Mouse (Mus musculus): ENCODE results near the gene Rcl1. TPM values are rescaled to one million over a fixed set of nuclear protein-coding genes. Genes with fewer than 3 reads are reported as not detected.

Rcl1 gene
- total and polyA plus RNA-seq, 3 experiments = 63.4 to 126 (median 109) TPM

DNA sequence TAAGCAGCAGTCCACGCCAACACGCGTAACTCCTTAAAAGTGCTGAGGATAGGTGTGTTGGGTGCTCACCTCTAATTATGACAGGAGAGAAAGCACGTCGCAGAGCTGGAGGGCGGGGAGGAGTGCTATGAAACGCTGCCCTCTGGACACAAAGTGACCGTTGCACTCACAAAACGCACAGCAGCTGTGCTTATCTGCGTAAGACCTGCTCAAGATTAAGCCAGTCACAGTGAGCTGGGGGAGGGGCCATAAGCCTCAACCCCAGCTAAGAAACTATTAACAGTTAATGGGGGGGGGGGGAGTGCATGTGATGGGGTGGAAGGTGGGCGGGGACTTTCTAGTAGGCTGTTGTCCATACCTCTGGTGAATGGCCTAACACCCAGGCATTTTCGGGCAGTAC, 48.4 kb upstream of the Rcl1 start:
- Histone ChIP-seq H3K79me2 (replicated peaks; ENCODE audit: control insufficient read depth, extremely low read depth, insufficient read depth, poor library complexity, severe bottlenecking) (no peaks in the 10 kb centered on the region), H3K27me3 (replicated peaks) (no peaks in the 10 kb centered on the region), H3K27ac (ENCODE audit: insufficient read depth, low read depth) (no peak overlapping the region), H3K9me3 (replicated peaks; ENCODE audit: low read length) (no peaks in the 10 kb centered on the region), H3K9ac (ENCODE audit: insufficient read depth, low read depth) (no peak overlapping the region), H3K4me3 (replicated peaks in 1 of 3; ENCODE audit: low read depth in 2 of 3, low read length in 2 of 3, poor library complexity in 1 of 3) (no peak overlapping the region), H3K36me3 (replicated peaks in 1 of 2; ENCODE audit: control insufficient read depth in 1 of 2, insufficient read depth in 1 of 2, low read length in 1 of 2) (no peaks in the 10 kb centered on the region), H3K4me2 (ENCODE audit: insufficient read depth, low read depth, poor library complexity, severe bottlenecking) (no peak overlapping the region), H3K4me1 (ENCODE audit: control insufficient read depth in 1 of 2, insufficient read depth in 2 of 2) (peaks cover 0 to 6% of the 10 kb centered on the region in 2 experiments; a peak in 2 of 4 replicates)
- in situ Hi-C loops (cut with MboI; ENCODE audit: low pct_ligation_motif_present, low pct_unique_long_range_greater_than_20kb, low sequenced_read_pairs) (loop anchor here (25.0 kb wide), 1 partner anchor 460 kb away; the partner anchor contains the start of gene Ric1), dilution Hi-C loops (cut with MboI; ENCODE audit: extremely low pct_ligation_motif_present, extremely low pct_unique_long_range_greater_than_20kb, low sequenced_read_pairs) (no loop called here)
- DNase-seq (ENCODE audit: extremely low read depth) = no peak
- TF ChIP-seq MAFK (IDR thresholded peaks at IDR 0.05; ENCODE audit: insufficient replicate concordance, low read length) (no peak), ZMIZ1 (IDR thresholded peaks at IDR 0.05; ENCODE audit: low read depth, low read length) (no peak), RAD21 (IDR thresholded peaks at IDR 0.05; ENCODE audit: low read depth, low read length) (no peak), PAX5 (IDR thresholded peaks at IDR 0.05; ENCODE audit: low read length) (no peak), SIN3A (IDR thresholded peaks at IDR 0.05; ENCODE audit: low read length) (no peak), ZKSCAN1 (IDR thresholded peaks at IDR 0.05; ENCODE audit: borderline replicate concordance, low read depth, low read length) (no peak), USF1 (IDR thresholded peaks at IDR 0.05; ENCODE audit: low read depth, low read length) (no peak), EP300 (IDR thresholded peaks at IDR 0.05; ENCODE audit: low read length) (no peak), MEF2A (IDR thresholded peaks at IDR 0.05; ENCODE audit: borderline replicate concordance, low read depth, low read length) (no peak), MAZ (IDR thresholded peaks at IDR 0.05; ENCODE audit: low read depth, low read length) (no peak), TCF12 (IDR thresholded peaks at IDR 0.05; ENCODE audit: low read depth, low read length) (no peak), E2F4 (IDR thresholded peaks at IDR 0.05; ENCODE audit: insufficient replicate concordance, low read depth, low read length) (no peak), POLR2A (IDR thresholded peaks at IDR 0.05; ENCODE audit: low read depth, low read length) (no peak), MXI1 (IDR thresholded peaks at IDR 0.05; ENCODE audit: low read depth, low read length) (no peak), ELF1 (IDR thresholded peaks at IDR 0.05; ENCODE audit: low read depth, low read length) (no peak), IRF4 (IDR thresholded peaks at IDR 0.05; ENCODE audit: low read depth, low read length) (no peak), POLR2AphosphoS2 (IDR thresholded peaks at IDR 0.05; ENCODE audit: low read depth, low read length) (no peak), HCFC1 (IDR thresholded peaks at IDR 0.05; ENCODE audit: low read depth, low read length) (no peak), GABPA (IDR thresholded peaks at IDR 0.05; ENCODE audit: insufficient replicate concordance, low read depth, low read length) (no peak)

GRCm38 (mm10) chr19:29054594-29054993, 46.6 kb upstream of the Rcl1 start:
- no peak overlapping the region for H3K9ac ChIP-seq (ENCODE audit: insufficient read depth, low read depth)
- dilution Hi-C loops (cut with MboI; ENCODE audit: extremely low pct_ligation_motif_present, extremely low pct_unique_long_range_greater_than_20kb, low sequenced_read_pairs) = no loop called here
- H3K27me3 ChIP-seq (replicated peaks) = no peaks in the 10 kb centered on the region
- in situ Hi-C loops (cut with MboI; ENCODE audit: low pct_ligation_motif_present, low pct_unique_long_range_greater_than_20kb, low sequenced_read_pairs) = loop anchor here (25.0 kb wide), 1 partner anchor 458 kb away; the partner anchor contains the start of gene Ric1
- H3K4me2 ChIP-seq (ENCODE audit: insufficient read depth, low read depth, poor library complexity, severe bottlenecking) = no peak overlapping the region
- H3K9me3 ChIP-seq (replicated peaks; ENCODE audit: low read length) = no peaks in the 10 kb centered on the region
- no peak overlapping the region for H3K4me3 ChIP-seq (replicated peaks in 1 of 3; ENCODE audit: low read depth in 2 of 3, low read length in 2 of 3, poor library complexity in 1 of 3)
- no peak for DNase-seq (ENCODE audit: extremely low read depth)
- TF ChIP-seq USF2 (conservative IDR thresholded peaks at IDR 0.05; ENCODE audit: low read depth, low read length) (no peak), GABPA (IDR thresholded peaks at IDR 0.05; ENCODE audit: insufficient replicate concordance, low read depth, low read length) (no peak), ZC3H11A (IDR thresholded peaks at IDR 0.05; ENCODE audit: low read depth, low read length) (no peak), MAZ (IDR thresholded peaks at IDR 0.05; ENCODE audit: low read depth, low read length) (no peak), CHD2 (IDR thresholded peaks at IDR 0.05; ENCODE audit: low read length) (no peak)
- no peaks in the 10 kb centered on the region for H3K79me2 ChIP-seq (replicated peaks; ENCODE audit: control insufficient read depth, extremely low read depth, insufficient read depth, poor library complexity, severe bottlenecking)
- H3K36me3 ChIP-seq (replicated peaks in 1 of 2; ENCODE audit: control insufficient read depth in 1 of 2, insufficient read depth in 1 of 2, low read length in 1 of 2) = no peaks in the 10 kb centered on the region
- no peaks in the 10 kb centered on the region for H3K4me1 ChIP-seq (ENCODE audit: control insufficient read depth in 1 of 2, insufficient read depth in 2 of 2)
- no peak overlapping the region for H3K27ac ChIP-seq (ENCODE audit: insufficient read depth, low read depth)

Data from CH12.LX (cell line).